In the genomic region with DNA sequence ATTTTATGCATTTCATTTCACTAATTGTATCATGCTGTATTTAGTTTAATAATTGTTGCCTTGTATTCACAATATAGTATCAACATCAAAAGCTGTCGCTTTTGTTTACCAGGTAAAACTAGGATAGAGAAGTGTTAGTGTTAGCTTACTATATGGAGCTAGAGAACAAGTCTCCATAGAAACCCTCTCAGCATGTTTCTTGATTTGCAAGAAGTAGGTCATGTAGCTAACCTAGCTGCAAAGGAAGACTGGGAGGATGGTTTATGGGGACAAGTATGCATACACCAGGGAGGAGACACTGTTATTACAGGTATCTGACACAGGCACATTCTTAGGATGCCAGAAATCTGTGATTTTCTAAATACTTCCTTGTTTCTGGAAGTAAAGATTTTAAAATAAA, we compare ENCODE assay signal across 26 mouse cellular contexts.
"Had no signal": no experiment of that assay in that cellular context is flagged by ENCODE, and none has a peak within 500 bp of the region (broad histone marks: within the 10 kb centered on the region; RNA-seq: fewer than 3 reads in every experiment).

No protein-coding gene starts in this region.

- DNase-seq: gastrocnemius, adult 2 months; gastrocnemius, postnatal 10 days; gastrocnemius, postnatal 25 days; heart, adult 18-20 months; heart, postnatal 10 days; heart, postnatal 4 days; kidney, adult 18-20 months; kidney, adult 8-10 months; kidney, postnatal 10 days; kidney, postnatal 25 days; kidney, postnatal 4 days; liver; liver, embryonic 13.5 days had no signal

- H3K36me3 ChIP-seq: heart, embryonic 10.5 days; heart, embryonic 12.5 days; hindbrain, embryonic 10.5 days; hindbrain, embryonic 12.5 days; intestine, embryonic 15.5 days; limb, embryonic 10.5 days; limb, embryonic 12.5 days; liver, embryonic 13.5 days had no signal

- H3K27me3 ChIP-seq: heart, embryonic 12.5 days; hindbrain, embryonic 12.5 days; intestine, embryonic 15.5 days; limb, embryonic 12.5 days; liver, embryonic 13.5 days had no signal

- H3K4me3 ChIP-seq: gastrocnemius, adult 2 months; heart, embryonic 10.5 days; heart, embryonic 12.5 days; hindbrain, embryonic 10.5 days; hindbrain, embryonic 12.5 days; intestine, embryonic 15.5 days; layer of hippocampus, adult 2 months; left cerebral cortex, adult 2 months; limb, embryonic 10.5 days; limb, embryonic 12.5 days; liver, embryonic 13.5 days had no signal

- ATAC-seq: hindbrain, embryonic 16.5 days; inflammation-experienced regulatory T-cells, adult 6 months; intestine, embryonic 15.5 days; intestine, postnatal 0 days had no signal

- H3K27ac ChIP-seq: gastrocnemius, adult 2 months; heart, embryonic 10.5 days; hindbrain, embryonic 10.5 days; hindbrain, embryonic 12.5 days; hindbrain, embryonic 14.5 days; intestine, embryonic 15.5 days; layer of hippocampus, adult 2 months; left cerebral cortex, adult 2 months; limb, embryonic 10.5 days; limb, embryonic 12.5 days; liver, embryonic 13.5 days had no signal

- H3K4me1 ChIP-seq: heart, embryonic 10.5 days; heart, embryonic 12.5 days; hindbrain, embryonic 10.5 days; hindbrain, embryonic 12.5 days; intestine, embryonic 15.5 days; limb, embryonic 10.5 days; limb, embryonic 12.5 days; liver, embryonic 13.5 days had no signal
